Mouse (Mus musculus) kidney, adult 2 months (tissue): ENCODE data around the gene Khdc4. TPM values are rescaled to one million over a fixed set of nuclear protein-coding genes. Genes with fewer than 3 reads are reported as not detected.

Source experiments
- DNase-seq: peaks from one replicate; pipeline ENCODE4 v3.0.0; 2021
- H3K27ac ChIP-seq: fragments of 200-500 bp; 2 replicates; pipeline ENCODE4 v1.5.1; 2012; ENCODE audit warnings: low read depth, low read length, control low read depth, inconsistent platforms; ENCODE audit not compliant: insufficient read depth
- H3K27me3 ChIP-seq: fragments of 200-500 bp; replicated peaks from 2 replicates; pipeline ENCODE4 v1.6.1; 2012; ENCODE audit warnings: mild to moderate bottlenecking, moderate library complexity, low read length, inconsistent platforms; ENCODE audit not compliant: control insufficient read depth, insufficient read depth
- H3K36me3 ChIP-seq: fragments of 200-500 bp; 2 replicates; pipeline ENCODE4 v1.6.1; 2012; ENCODE audit warnings: mild to moderate bottlenecking, moderate library complexity, low read length, inconsistent platforms; ENCODE audit not compliant: control insufficient read depth, insufficient read depth
- H3K4me1 ChIP-seq: fragments of 200-500 bp; 2 replicates; pipeline ENCODE4 v1.6.1; 2011; ENCODE audit warnings: low read length; ENCODE audit not compliant: control insufficient read depth, insufficient read depth
- H3K4me3 ChIP-seq: fragments of 200-500 bp; 2 replicates; pipeline ENCODE4 v1.5.1; 2011; ENCODE audit warnings: mild to moderate bottlenecking, low read depth, low read length, control low read depth; ENCODE audit not compliant: insufficient read depth
- CTCF ChIP-seq: fragments of 200-500 bp; conservative IDR thresholded peaks from 2 replicates; pipeline ENCODE4 v1.5.1; 2011; ENCODE audit warnings: low read depth, mild to moderate bottlenecking, control low read depth, low read length, moderate library complexity, mixed read lengths; ENCODE audit not compliant: insufficient read depth, insufficient read length
- POLR2A ChIP-seq: fragments of 200-500 bp; IDR thresholded peaks from one replicate; pipeline ENCODE4 v1.6.1; 2011; ENCODE audit warnings: low read depth, low read length, control low read depth
- WGBS: fragments of 180-500 bp; shearing (Covaris S2); methylation state at CpG from one replicate; pipeline ENCODE4 v1.1.7; 2018; 5-methylcytosine and 5-hydroxymethylcytosine counted together
- polyA plus RNA-seq: library from polyadenylated mRNA; depleted of rRNA; stranded (reverse); fragments of >200 nt; gene quantifications from 2 replicates; pipeline ENCODE4 v1.2.3, GENCODE M21; 2012

The Khdc4 gene
- polyA plus RNA-seq, 1 experiment, result 41.2 TPM

- DNase-seq, result peak; percentile 92
- Histone ChIP-seq H3K36me3 (peaks cover 10% of the 10 kb centered on the region), H3K4me3 (peak within 1 kb of the TSS; percentile 93), H3K4me1 (peaks cover 19% of the 10 kb centered on the region), H3K27me3 (no peaks in the 10 kb centered on the region), H3K27ac (peak within 1 kb of the TSS; percentile 64)
- 1% methylated on average over 27 of the region's 27 CpGs for WGBS
- TF ChIP-seq CTCF (no peak), POLR2A (peak; percentile 47)
These were observed 31.0 kb downstream of the Khdc4 start, which contains the start of gene Rit1 for GRCm38 (mm10) chr3:88716399-88717197. Rit1 (plus strand) TSS chr3:88716838.

- Histone ChIP-seq H3K36me3 (peaks cover 5% of the 10 kb centered on the region), H3K27me3 (no peaks in the 10 kb centered on the region), H3K27ac (peak overlapping the region; percentile 64), H3K4me1 (peaks cover 19% of the 10 kb centered on the region), H3K4me3 (peak overlapping the region; percentile 93)
- WGBS, result 1% methylated on average over 9 of the region's 9 CpGs
- TF ChIP-seq CTCF, result no peak
- TF ChIP-seq POLR2A, result no peak
- no peak for DNase-seq
These were observed 31.7 kb downstream of the Khdc4 start for GRCm38 (mm10) chr3:88717198-88717798.

GRCm38 (mm10) chr3:88717831-88718230 is 32.2 kb downstream of the Khdc4 start:
- H3K27ac ChIP-seq, result peak overlapping the region; percentile 51; the same call in 1 of the 2 replicates
- WGBS, result 12% methylated on average over 1 of the region's 1 CpGs
- no peaks in the 10 kb centered on the region for H3K27me3 ChIP-seq
- peaks cover 19% of the 10 kb centered on the region for H3K4me1 ChIP-seq
- TF ChIP-seq CTCF, result no peak
- no peak for TF ChIP-seq POLR2A
- H3K36me3 ChIP-seq, result peaks cover 4% of the 10 kb centered on the region
- H3K4me3 ChIP-seq, result 0 out of 2 replicates have a peak overlapping the region, but pooled peaks have one; percentile 5
- no peak for DNase-seq

GRCm38 (mm10) chr3:88719098-88719497 is 33.5 kb downstream of the Khdc4 start:
- H3K4me3 ChIP-seq, result no peak overlapping the region
- no peak for TF ChIP-seq POLR2A
- peak; percentile 35 for TF ChIP-seq CTCF
- H3K27ac ChIP-seq, result peak overlapping the region; percentile 17
- WGBS, result 2% methylated on average over 2 of the region's 2 CpGs
- DNase-seq, result peak; percentile 88
- H3K27me3 ChIP-seq, result no peaks in the 10 kb centered on the region
- H3K4me1 ChIP-seq, result peaks cover 19% of the 10 kb centered on the region
- H3K36me3 ChIP-seq, result no peaks in the 10 kb centered on the region

- TF ChIP-seq CTCF, result no peak
- TF ChIP-seq POLR2A, result no peak
- Histone ChIP-seq H3K27ac (no peak overlapping the region), H3K4me1 (no peaks in the 10 kb centered on the region), H3K4me3 (no peak overlapping the region), H3K27me3 (no peaks in the 10 kb centered on the region), H3K36me3 (no peaks in the 10 kb centered on the region)
- no peak for DNase-seq
- 57% methylated on average over 2 of the region's 2 CpGs for WGBS
These were observed 51.0 kb downstream of the Khdc4 start for GRCm38 (mm10) chr3:88736556-88736955.

- no peaks in the 10 kb centered on the region for H3K36me3 ChIP-seq
- H3K4me3 ChIP-seq, result no peak overlapping the region
- TF ChIP-seq POLR2A, result no peak
- peak; percentile 95 for TF ChIP-seq CTCF
- no peaks in the 10 kb centered on the region for H3K27me3 ChIP-seq
- DNase-seq, result peak; percentile 79
- 31% methylated on average over 3 of the region's 3 CpGs for WGBS
- H3K4me1 ChIP-seq, result no peaks in the 10 kb centered on the region
- H3K27ac ChIP-seq, result no peak overlapping the region
These were observed 53.0 kb downstream of the Khdc4 start for GRCm38 (mm10) chr3:88738641-88739040.

- no peak overlapping the region for H3K4me3 ChIP-seq
- TF ChIP-seq CTCF (peak; percentile 28; the same call in 1 of the 2 replicates), POLR2A (no peak)
- no peaks in the 10 kb centered on the region for H3K4me1 ChIP-seq
- H3K27me3 ChIP-seq, result no peaks in the 10 kb centered on the region
- H3K27ac ChIP-seq, result no peak overlapping the region
- DNase-seq, result no peak
- 94% methylated on average over 3 of the region's 3 CpGs for WGBS
- H3K36me3 ChIP-seq, result no peaks in the 10 kb centered on the region
These were observed 54.5 kb downstream of the Khdc4 start for GRCm38 (mm10) chr3:88740147-88740546.
